ENCODE assay signal across 10 mouse cellular contexts in genomic region chr9:59533889-59534288, GRCm38 (mm10). TPM values are rescaled to one million over a fixed set of nuclear protein-coding genes. Genes with fewer than 3 reads are reported as not detected.
A peak's percentile ranks its signal among the peaks of the same experiment; 100 is the strongest.
DNase-seq lines count a peak whose midpoint lies in the region; ATAC-seq and TF ChIP-seq lines count a peak whose summit lies in the region.
"Had no signal": no experiment of that assay in that cellular context is flagged by ENCODE, and none has a peak within 500 bp of the region (broad histone marks: within the 10 kb centered on the region; RNA-seq: fewer than 3 reads in every experiment).

No protein-coding gene starts in this region.

- no peak for TF ChIP-seq CTCF in heart, adult 2 months (IDR thresholded peaks at IDR 0.05)

- peak overlapping the region; percentile 36 for H3K27ac ChIP-seq in heart, adult 2 months
- no peak overlapping the region for H3K27ac ChIP-seq in heart, embryonic 10.5 days
- no peak overlapping the region for H3K27ac ChIP-seq in forebrain, embryonic 15.5 days (replicated peaks)

- no peaks in the 10 kb centered on the region for H3K36me3 ChIP-seq in heart, adult 2 months (ENCODE audit: control insufficient read depth, insufficient read depth, low read length)
- no peaks in the 10 kb centered on the region for H3K36me3 ChIP-seq in heart, embryonic 10.5 days
- H3K36me3 ChIP-seq in forebrain, embryonic 15.5 days = no peaks in the 10 kb centered on the region

- DNase-seq in heart, adult 2 months = peak; percentile 56 to 71
- DNase-seq in heart, embryonic 10.5 days (ENCODE audit: low spot score) = no peak
- DNase-seq in adrenal gland, postnatal 36 days = peak; percentile 79 to 80
- DNase-seq in gastrocnemius, adult 8-10 months (ENCODE audit: low spot score in 2 of 2) = peak; percentile 55 to 78
- DNase-seq in left cerebral cortex, adult 9 months (ENCODE audit: low spot score in 2 of 2) = no peak
- no peak for DNase-seq in retina, postnatal 1 day
- DNase-seq: kidney, adult 18-20 months; thymus, postnatal 4 days had no signal

- H3K27me3 ChIP-seq in heart, adult 2 months (ENCODE audit: control insufficient read depth, insufficient read depth, low read length) = no peaks in the 10 kb centered on the region
- H3K27me3 ChIP-seq in heart, embryonic 10.5 days (ENCODE audit: insufficient read depth, poor library complexity, severe bottlenecking) = no peaks in the 10 kb centered on the region
- no peaks in the 10 kb centered on the region for H3K27me3 ChIP-seq in forebrain, embryonic 15.5 days

- WGBS in heart, adult 2 months = 48% methylated on average over 4 of the region's 4 CpGs
- WGBS in heart, embryonic 10.5 days = 73% methylated on average over 4 of the region's 4 CpGs
- WGBS in forebrain, embryonic 15.5 days = 61% methylated on average over 4 of the region's 4 CpGs

- 0 out of 2 replicates have a peak, but pooled peaks have one; percentile 20 for TF ChIP-seq EP300 in heart, adult 2 months (IDR thresholded peaks at IDR 0.05; ENCODE audit: insufficient read depth, low read depth, low read length)

- intact Hi-C loops in heart, adult 2 months (cut with DNase I) = no loop called here

- H3K79me2 ChIP-seq in heart, adult 2 months (replicated peaks; ENCODE audit: control insufficient read depth, insufficient read depth, low read length) = no peaks in the 10 kb centered on the region

- no peak overlapping the region for H3K4me2 ChIP-seq in forebrain, embryonic 15.5 days (replicated peaks)

- peak; percentile 57 for ATAC-seq in megakaryocyte, adult 5-6 weeks (ENCODE audit: poor library complexity, severe bottlenecking)
- no peak for ATAC-seq in forebrain, embryonic 15.5 days (replicated peaks)

- H3K4me1 ChIP-seq in heart, adult 2 months (ENCODE audit: control insufficient read depth, insufficient read depth, low read length) = no peaks in the 10 kb centered on the region; the same call in 1 of the 2 replicates
- H3K4me1 ChIP-seq in heart, embryonic 10.5 days = 0 out of 2 replicates have a peak, but pooled peaks cover under 1% of the 10 kb centered on the region
- peaks cover 1% of the 10 kb centered on the region for H3K4me1 ChIP-seq in forebrain, embryonic 15.5 days

- TF ChIP-seq POLR2A in heart, adult 2 months (IDR thresholded peaks at IDR 0.05; ENCODE audit: insufficient read depth, low read depth, low read length) = no peak

- H3K9me3 ChIP-seq in heart, embryonic 10.5 days = no peaks in the 10 kb centered on the region
- H3K9me3 ChIP-seq in forebrain, embryonic 15.5 days = no peaks in the 10 kb centered on the region

- no peak overlapping the region for H3K4me3 ChIP-seq in heart, adult 2 months
- H3K4me3 ChIP-seq in heart, embryonic 10.5 days = no peak overlapping the region
- H3K4me3 ChIP-seq in forebrain, embryonic 15.5 days = no peak overlapping the region

- H3K9ac ChIP-seq in heart, adult 2 months (ENCODE audit: low read depth, low read length) = no peak overlapping the region
- H3K9ac ChIP-seq in forebrain, embryonic 15.5 days (replicated peaks) = no peak overlapping the region

RNA-seq across cellular contexts. Expression of gene Hexa, which starts 5.5 kb away (rescaled TPM):
- total RNA-seq in heart, adult 2 months (2021) = 10 to 100 TPM; 46.9 to 51.7 TPM
- 50.6 and 64.4 TPM in 2 replicates for polyA plus RNA-seq in heart, adult 2 months (2012; rRNA removed)
- polyA plus RNA-seq in heart, embryonic 10.5 days (2016; fragmentation: Nextera tagmentation; extraction: Ambion mirVana) = 63.6 and 67.8 TPM in 2 replicates
- total RNA-seq in adrenal gland, postnatal 36 days (2021) = 100 to 1,000 TPM; 111 to 147 TPM
- total RNA-seq in gastrocnemius, adult 8-10 months (2022) = 10 to 100 TPM; 36.4 to 39.3 (median 39.1) TPM
- 159 and 162 TPM in 2 replicates for total RNA-seq in megakaryocyte, adult 5-6 weeks (2015)
- total RNA-seq in megakaryocyte, adult 5-6 weeks (2017) = 252 and 269 TPM in 2 replicates
- 47.5 and 53.0 TPM in 2 replicates for polyA plus RNA-seq in forebrain, embryonic 15.5 days (2015; fragmentation: Nextera tagmentation; extraction: Ambion mirVana)

RNA-seq across cellular contexts. Expression of gene Tmem202, which starts 5.8 kb away (rescaled TPM):
- total RNA-seq in heart, adult 2 months (2021) = under 1 TPM; 0.37 to 0.84 TPM
- 0.16 and 0.29 TPM in 2 replicates for polyA plus RNA-seq in heart, adult 2 months (2012; rRNA removed)
- 0.11 and 0.26 TPM in 2 replicates for polyA plus RNA-seq in heart, embryonic 10.5 days (2016; fragmentation: Nextera tagmentation; extraction: Ambion mirVana)
- total RNA-seq in adrenal gland, postnatal 36 days (2021) = 1 to 10 TPM; 3.6 to 4.1 TPM
- total RNA-seq in gastrocnemius, adult 8-10 months (2022) = under 1 TPM in 3 of 4 experiments, not detected in 1; 0.36 to 0.86 (median 0.54) TPM
- total RNA-seq in megakaryocyte, adult 5-6 weeks (2015) = 0.75 and 1.4 TPM in 2 replicates
- total RNA-seq in megakaryocyte, adult 5-6 weeks (2017) = 0.41 and 0.59 TPM in 2 replicates
- polyA plus RNA-seq in forebrain, embryonic 15.5 days (2015; fragmentation: Nextera tagmentation; extraction: Ambion mirVana) = 0.47 and 0.74 TPM in 2 replicates

RNA-seq across cellular contexts. Expression of gene Celf6, which starts 43.8 kb away (rescaled TPM):
- total RNA-seq in heart, adult 2 months (2021) = not detected
- polyA plus RNA-seq in heart, adult 2 months (2012; rRNA removed) = 0.18 TPM in 1 of 2 replicates, not detected in the other
- 0.06 TPM in 1 of 2 replicates, not detected in the other for polyA plus RNA-seq in heart, embryonic 10.5 days (2016; fragmentation: Nextera tagmentation; extraction: Ambion mirVana)
- 1 to 10 TPM; 3.6 to 4.4 TPM for total RNA-seq in adrenal gland, postnatal 36 days (2021)
- total RNA-seq in gastrocnemius, adult 8-10 months (2022) = not detected
- total RNA-seq in megakaryocyte, adult 5-6 weeks (2015) = not detected in 2 replicates
- total RNA-seq in megakaryocyte, adult 5-6 weeks (2017) = not detected in 2 replicates
- polyA plus RNA-seq in forebrain, embryonic 15.5 days (2015; fragmentation: Nextera tagmentation; extraction: Ambion mirVana) = 24.6 and 34.3 TPM in 2 replicates

RNA-seq across cellular contexts. Expression of gene Arih1, which starts 47.5 kb away (rescaled TPM):
- 10 to 100 TPM; 79.2 to 88.7 TPM for total RNA-seq in heart, adult 2 months (2021)
- 15.8 and 36.9 TPM in 2 replicates for polyA plus RNA-seq in heart, adult 2 months (2012; rRNA removed)
- polyA plus RNA-seq in heart, embryonic 10.5 days (2016; fragmentation: Nextera tagmentation; extraction: Ambion mirVana) = 16.4 and 22.2 TPM in 2 replicates
- total RNA-seq in adrenal gland, postnatal 36 days (2021) = 100 to 1,000 TPM; 122 to 130 TPM
- total RNA-seq in gastrocnemius, adult 8-10 months (2022) = 100 to 1,000 TPM; 101 to 124 (median 111) TPM
- total RNA-seq in megakaryocyte, adult 5-6 weeks (2015) = 84.9 and 95.7 TPM in 2 replicates
- 71.7 and 94.6 TPM in 2 replicates for total RNA-seq in megakaryocyte, adult 5-6 weeks (2017)
- polyA plus RNA-seq in forebrain, embryonic 15.5 days (2015; fragmentation: Nextera tagmentation; extraction: Ambion mirVana) = 18.2 and 18.8 TPM in 2 replicates

Comparison
In these comparisons a context has a peak if more than half of its experiments do, and no peak if none do; other contexts are left out.
1. DNase-seq: peak in heart, adult 2 months (2 of 2), adrenal gland, postnatal 36 days (2 of 2) and gastrocnemius, adult 8-10 months (2 of 2); none in heart, embryonic 10.5 days (single experiment), left cerebral cortex, adult 9 months (0 of 2) and retina, postnatal 1 day (single experiment).